8 mouse cellular contexts compared by ENCODE assay signal in the genomic region with DNA sequence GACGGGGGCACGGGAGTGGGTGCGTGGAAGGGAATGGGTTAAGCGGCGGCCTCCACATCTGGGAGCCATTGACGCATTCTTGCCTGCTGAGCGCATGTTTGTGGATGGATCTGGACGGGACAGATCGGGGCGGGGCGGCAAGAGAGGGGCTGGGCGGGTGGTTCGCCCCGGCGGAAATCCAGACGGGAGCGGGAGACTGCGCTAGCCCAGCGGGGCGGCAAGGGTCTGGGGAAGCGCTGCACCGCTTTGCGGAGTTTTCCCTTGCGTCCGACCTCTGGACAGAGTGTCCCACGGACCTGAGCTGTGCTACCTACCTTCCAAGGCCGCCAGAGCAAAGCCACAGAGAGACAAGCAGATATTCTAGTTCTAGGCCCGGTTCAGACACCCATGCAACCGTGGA. TPM values are rescaled to one million over a fixed set of nuclear protein-coding genes. Genes with fewer than 3 reads are reported as not detected.
DNase-seq lines count a peak whose midpoint lies in the region; ATAC-seq and TF ChIP-seq lines count a peak whose summit lies in the region.

No protein-coding gene starts in this region.

- H3K4me1 ChIP-seq in forebrain, embryonic 15.5 days, result peaks cover 72% of the 10 kb centered on the region
- H3K4me1 ChIP-seq in hindbrain, embryonic 10.5 days (replicated peaks), result peaks cover 93% of the 10 kb centered on the region
- H3K4me1 ChIP-seq in limb, embryonic 14.5 days (ENCODE audit: control insufficient read depth, insufficient read depth, low read length), result peaks cover 83% of the 10 kb centered on the region
- peaks cover 41% of the 10 kb centered on the region for H3K4me1 ChIP-seq in midbrain, embryonic 16.5 days (ENCODE audit: control insufficient read depth, insufficient read depth, low read length)

- no peaks in the 10 kb centered on the region for H3K9me3 ChIP-seq in forebrain, embryonic 15.5 days
- no peaks in the 10 kb centered on the region for H3K9me3 ChIP-seq in hindbrain, embryonic 10.5 days
- H3K9me3 ChIP-seq in limb, embryonic 14.5 days (ENCODE audit: control insufficient read depth, low read length), result no peaks in the 10 kb centered on the region
- no peaks in the 10 kb centered on the region for H3K9me3 ChIP-seq in midbrain, embryonic 16.5 days (replicated peaks; ENCODE audit: control insufficient read depth, low read length, poor library complexity, severe bottlenecking)

- H3K27ac ChIP-seq in forebrain, embryonic 15.5 days (replicated peaks), result no peak overlapping the region
- peak overlapping the region; percentile 93 for H3K27ac ChIP-seq in hindbrain, embryonic 10.5 days
- peak overlapping the region; percentile 88 for H3K27ac ChIP-seq in limb, embryonic 14.5 days (replicated peaks; ENCODE audit: low read depth, low read length)
- H3K27ac ChIP-seq in midbrain, embryonic 16.5 days (ENCODE audit: low read length), result no peak overlapping the region

- H3K36me3 ChIP-seq in forebrain, embryonic 15.5 days, result no peaks in the 10 kb centered on the region
- no peaks in the 10 kb centered on the region for H3K36me3 ChIP-seq in hindbrain, embryonic 10.5 days
- 0 out of 2 replicates have a peak, but pooled peaks cover 3% of the 10 kb centered on the region for H3K36me3 ChIP-seq in limb, embryonic 14.5 days (ENCODE audit: control insufficient read depth, insufficient read depth, low read length)
- no peaks in the 10 kb centered on the region for H3K36me3 ChIP-seq in midbrain, embryonic 16.5 days (ENCODE audit: control insufficient read depth, insufficient read depth, low read length)

- H3K27me3 ChIP-seq in forebrain, embryonic 15.5 days, result peaks cover 19% of the 10 kb centered on the region
- H3K27me3 ChIP-seq in hindbrain, embryonic 10.5 days (ENCODE audit: insufficient read depth, poor library complexity, severe bottlenecking), result peaks cover 50% of the 10 kb centered on the region
- H3K27me3 ChIP-seq in limb, embryonic 14.5 days (ENCODE audit: control insufficient read depth, insufficient read depth, low read length), result no peaks in the 10 kb centered on the region
- H3K27me3 ChIP-seq in midbrain, embryonic 16.5 days (ENCODE audit: control insufficient read depth, insufficient read depth, low read depth, low read length), result peaks cover 13% of the 10 kb centered on the region

- DNase-seq in urinary bladder, adult 2 months (ENCODE audit: low spot score), result peak; percentile 59
- no peak for DNase-seq in urinary bladder, postnatal 10 days (ENCODE audit: low spot score)
- peak; percentile 76 for DNase-seq in hindbrain, embryonic 10.5 days (ENCODE audit: low spot score)
- DNase-seq in limb, embryonic 14.5 days (ENCODE audit: low spot score), result peak; percentile 87
- DNase-seq in right cerebral cortex, postnatal 4 days, result no peak
- no peak for DNase-seq in frontal cortex, postnatal 14 days (ENCODE audit: low spot score in 2 of 2)

- 0 out of 2 replicates have a peak overlapping the region, but pooled peaks have one; percentile 13 for H3K9ac ChIP-seq in forebrain, embryonic 15.5 days (replicated peaks)
- H3K9ac ChIP-seq in limb, embryonic 14.5 days (ENCODE audit: low read depth, low read length, severe bottlenecking), result peak overlapping the region; percentile 59
- 0 out of 2 replicates have a peak overlapping the region, but pooled peaks have one; percentile 24 for H3K9ac ChIP-seq in midbrain, embryonic 16.5 days (ENCODE audit: low read depth, low read length)

- peak overlapping the region; percentile 63 for H3K4me3 ChIP-seq in forebrain, embryonic 15.5 days
- H3K4me3 ChIP-seq in hindbrain, embryonic 10.5 days, result peak overlapping the region; percentile 80
- peak overlapping the region; percentile 75 for H3K4me3 ChIP-seq in limb, embryonic 14.5 days (replicated peaks; ENCODE audit: low read length)
- peak overlapping the region; percentile 6; the same call in 1 of the 2 replicates for H3K4me3 ChIP-seq in midbrain, embryonic 16.5 days (ENCODE audit: low read depth, low read length)

- ATAC-seq in forebrain, embryonic 15.5 days (replicated peaks), result no peak
- ATAC-seq in limb, embryonic 14.5 days (ENCODE audit: low FRiP score, low read depth), result peak; percentile 42
- ATAC-seq in midbrain, embryonic 16.5 days, result no peak

- peak overlapping the region; percentile 99 for H3K4me2 ChIP-seq in forebrain, embryonic 15.5 days (replicated peaks)
- H3K4me2 ChIP-seq in limb, embryonic 14.5 days (replicated peaks; ENCODE audit: low read depth, low read length, severe bottlenecking), result peak overlapping the region; percentile 90
- H3K4me2 ChIP-seq in midbrain, embryonic 16.5 days (ENCODE audit: low read length), result peak overlapping the region; percentile 97

- WGBS in forebrain, embryonic 15.5 days, result 3% methylated on average over 29 of the region's 29 CpGs
- under 1% methylated on average over 29 of the region's 29 CpGs for WGBS in hindbrain, embryonic 10.5 days
- WGBS in limb, embryonic 14.5 days, result under 1% methylated on average over 26 of the region's 29 CpGs
- WGBS in midbrain, embryonic 16.5 days, result 4% methylated on average over 29 of the region's 29 CpGs

- TF ChIP-seq POLR2A in limb, embryonic 14.5 days (IDR thresholded peaks at IDR 0.05; ENCODE audit: borderline replicate concordance, extremely low read depth, insufficient read depth, insufficient read length), result peak; percentile 52; the same call in 1 of the 2 replicates

RNA-seq across cellular contexts. Expression of a gene that starts 8.6 kb away (rescaled TPM):
- polyA plus RNA-seq in urinary bladder, adult 2 months (2012; rRNA removed), result 8.5 and 13.7 TPM in 2 replicates
- 9.2 and 9.9 TPM in 2 replicates for polyA plus RNA-seq in forebrain, embryonic 15.5 days (2015; fragmentation: Nextera tagmentation; extraction: Ambion mirVana)
- polyA plus RNA-seq in hindbrain, embryonic 10.5 days (2016; fragmentation: Nextera tagmentation; extraction: Ambion mirVana), result 28.4 and 53.7 TPM in 2 replicates
- 39.8 and 57.0 TPM in 2 replicates for polyA plus RNA-seq in limb, embryonic 14.5 days (2012; rRNA removed)
- polyA plus RNA-seq in limb, embryonic 14.5 days (2014; fragmentation: Nextera tagmentation; extraction: Ambion mirVana), result 52.4 and 58.3 TPM in 2 replicates
- 9.5 and 9.6 TPM in 2 replicates for polyA plus RNA-seq in midbrain, embryonic 16.5 days (2015; fragmentation: Nextera tagmentation; extraction: Ambion mirVana)

RNA-seq across cellular contexts. Expression of a gene that starts 28.6 kb away (rescaled TPM):
- polyA plus RNA-seq in urinary bladder, adult 2 months (2012; rRNA removed), result 2.7 and 3.8 TPM in 2 replicates
- 11.2 and 12.1 TPM in 2 replicates for polyA plus RNA-seq in forebrain, embryonic 15.5 days (2015; fragmentation: Nextera tagmentation; extraction: Ambion mirVana)
- polyA plus RNA-seq in hindbrain, embryonic 10.5 days (2016; fragmentation: Nextera tagmentation; extraction: Ambion mirVana), result 45.3 and 63.7 TPM in 2 replicates
- polyA plus RNA-seq in limb, embryonic 14.5 days (2012; rRNA removed), result 13.1 and 15.6 TPM in 2 replicates
- 25.2 and 25.8 TPM in 2 replicates for polyA plus RNA-seq in limb, embryonic 14.5 days (2014; fragmentation: Nextera tagmentation; extraction: Ambion mirVana)
- 2.4 TPM in 2 replicates for polyA plus RNA-seq in midbrain, embryonic 16.5 days (2015; fragmentation: Nextera tagmentation; extraction: Ambion mirVana)

RNA-seq across cellular contexts. Expression of a gene that starts 46.6 kb away (rescaled TPM):
- 0.55 and 0.87 TPM in 2 replicates for polyA plus RNA-seq in urinary bladder, adult 2 months (2012; rRNA removed)
- 0.62 and 0.84 TPM in 2 replicates for polyA plus RNA-seq in forebrain, embryonic 15.5 days (2015; fragmentation: Nextera tagmentation; extraction: Ambion mirVana)
- polyA plus RNA-seq in hindbrain, embryonic 10.5 days (2016; fragmentation: Nextera tagmentation; extraction: Ambion mirVana), result 0.44 TPM in 1 of 2 replicates, not detected in the other
- polyA plus RNA-seq in limb, embryonic 14.5 days (2012; rRNA removed), result 1.3 and 2.2 TPM in 2 replicates
- 0.41 and 0.45 TPM in 2 replicates for polyA plus RNA-seq in limb, embryonic 14.5 days (2014; fragmentation: Nextera tagmentation; extraction: Ambion mirVana)
- 1.0 and 1.9 TPM in 2 replicates for polyA plus RNA-seq in midbrain, embryonic 16.5 days (2015; fragmentation: Nextera tagmentation; extraction: Ambion mirVana)

Comparison
In these comparisons a context has a peak if more than half of its experiments do, and no peak if none do; other contexts are left out.
1. DNase-seq: peak in urinary bladder, adult 2 months (single experiment), hindbrain, embryonic 10.5 days (single experiment) and limb, embryonic 14.5 days (single experiment); none in urinary bladder, postnatal 10 days (single experiment), right cerebral cortex, postnatal 4 days (single experiment) and frontal cortex, postnatal 14 days (0 of 2).
2. H3K27ac ChIP-seq: peak in hindbrain, embryonic 10.5 days (single experiment) and limb, embryonic 14.5 days (single experiment); none in forebrain, embryonic 15.5 days (single experiment) and midbrain, embryonic 16.5 days (single experiment).
3. H3K4me3 ChIP-seq: peak in every context shown above with its lines; median percentile 80 in hindbrain, embryonic 10.5 days; 75 in limb, embryonic 14.5 days; 63 in forebrain, embryonic 15.5 days; 6 in midbrain, embryonic 16.5 days.
4. Peak in every context shown above with its lines, with median percentiles within 50 percentile points of each other: H3K4me2 ChIP-seq and H3K9ac ChIP-seq.